Mouse (Mus musculus): ENCODE data around the gene Foxd1.

DNA sequence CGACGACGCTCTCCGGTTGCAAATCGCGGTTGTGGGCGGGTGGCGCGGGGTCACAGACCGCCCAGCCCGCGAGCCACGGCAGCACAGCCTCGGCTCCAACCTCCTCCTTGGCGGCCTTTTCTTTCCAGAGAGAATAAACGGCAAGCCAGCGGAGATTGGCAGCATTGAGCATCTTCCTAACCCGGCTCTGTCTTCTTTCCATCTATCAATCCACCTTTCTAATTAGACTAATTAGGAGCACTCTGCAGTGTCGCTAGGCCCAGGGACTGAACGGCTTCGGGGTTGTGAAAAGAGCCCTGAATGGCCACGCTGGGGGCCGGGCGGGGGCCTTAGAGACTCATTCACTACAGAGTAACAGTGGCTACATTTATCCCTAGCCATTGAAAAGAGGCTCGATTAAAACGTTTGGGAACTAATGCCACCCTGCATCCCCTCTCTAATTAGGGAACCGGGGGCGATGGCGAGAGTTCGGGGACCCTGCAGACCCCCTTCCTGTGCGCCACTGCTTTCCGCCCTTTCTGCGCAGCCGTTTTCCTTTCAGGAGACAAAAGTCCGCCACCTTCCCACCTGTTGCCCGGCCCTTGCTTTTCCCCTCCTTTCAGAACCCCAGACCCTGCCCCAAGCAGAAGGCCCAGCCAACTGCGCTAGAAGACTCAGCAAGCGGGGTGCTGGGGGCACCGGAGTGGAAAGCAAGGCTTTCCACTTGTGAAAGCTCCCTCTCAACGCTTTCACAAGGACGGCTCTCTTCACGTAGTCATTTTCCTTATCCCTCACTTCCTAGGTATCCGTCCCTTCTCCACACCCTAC is 12.6 kb downstream of the Foxd1 start:
- TF ChIP-seq CTCF (IDR thresholded peaks at IDR 0.05; ENCODE audit: extremely low read depth, insufficient read length, insufficient replicate concordance, low read depth, low read length) (no peak), POLR2A (IDR thresholded peaks at IDR 0.05; ENCODE audit: low read depth, low read length) (no peak)
